Mouse (Mus musculus): ENCODE data around the gene Tulp3.
"Not testable (repeated sequence)": the region's sequence is repeated elsewhere in the genome, so short reads cannot be mapped to it uniquely, and the experiment has no call there.

Tulp3 gene

DNA sequence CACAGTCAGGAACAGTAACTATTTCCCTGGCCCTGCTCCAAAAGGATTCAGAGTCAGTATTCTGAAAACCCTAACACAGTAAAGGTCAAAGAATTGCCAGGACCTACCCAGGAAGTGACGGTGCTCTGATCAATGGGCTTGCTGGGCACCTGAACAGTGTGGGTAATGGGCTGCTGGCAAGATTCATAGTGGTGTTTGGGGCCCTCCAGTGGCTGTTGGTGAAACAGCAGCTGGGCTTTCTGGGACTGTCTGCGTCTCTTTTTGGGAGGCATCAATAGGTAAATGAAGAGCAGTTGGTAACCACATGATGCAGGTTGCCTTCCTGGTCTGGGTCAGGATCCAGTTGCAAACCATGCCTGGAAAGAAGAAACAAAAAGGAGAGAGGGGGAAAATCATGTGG, 3.3 kb upstream of the Tulp3 start:
- DNase-seq (ENCODE audit: low spot score) = peak; percentile 83

DNA sequence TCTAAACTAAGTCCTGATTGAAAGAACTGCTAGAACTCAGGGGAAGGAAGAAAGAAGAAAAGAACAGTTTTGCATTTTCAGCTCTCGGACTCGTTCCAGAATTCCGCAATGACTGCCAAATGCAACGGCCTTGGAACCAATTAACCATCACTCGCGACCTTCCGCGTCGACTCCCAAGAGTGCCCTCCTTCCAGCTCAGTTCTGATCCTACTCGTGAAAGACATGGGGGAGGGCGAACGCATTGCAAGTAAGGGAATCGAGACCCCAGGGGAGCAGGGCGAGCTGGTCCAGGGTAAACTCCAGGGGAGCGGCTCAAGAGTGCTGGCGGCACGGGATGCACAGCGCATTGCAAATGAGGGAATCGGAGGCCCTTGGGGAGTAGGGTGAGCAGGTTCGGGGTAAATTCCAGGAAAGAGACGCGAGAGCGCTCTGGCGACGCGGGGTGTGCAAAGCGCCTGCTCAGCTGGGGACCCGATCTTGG, 410 bp downstream of the Tulp3 start:
- DNase-seq (ENCODE audit: low spot score) = peak; percentile 62

DNA sequence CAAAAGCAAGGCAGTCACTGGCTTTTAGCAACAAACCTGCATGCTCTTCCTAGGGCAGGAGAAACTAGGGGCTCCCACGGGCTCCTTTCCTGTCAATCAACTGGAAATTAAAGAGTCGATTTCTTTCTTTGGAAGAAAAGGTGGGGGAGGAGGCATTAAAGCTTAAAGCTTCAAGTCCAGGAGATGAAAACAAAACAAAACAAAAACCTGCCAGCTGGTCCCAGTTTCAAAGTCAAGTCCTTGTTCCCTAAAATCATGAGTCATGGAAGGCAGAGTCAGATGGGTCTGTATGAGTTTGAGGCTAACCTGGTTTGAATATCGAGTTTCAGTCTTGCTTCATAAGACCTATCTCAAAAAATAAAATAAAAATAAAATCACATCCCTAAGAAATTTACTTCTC, 1.5 kb downstream of the Tulp3 start:
- no peak for DNase-seq (ENCODE audit: low spot score)

DNA sequence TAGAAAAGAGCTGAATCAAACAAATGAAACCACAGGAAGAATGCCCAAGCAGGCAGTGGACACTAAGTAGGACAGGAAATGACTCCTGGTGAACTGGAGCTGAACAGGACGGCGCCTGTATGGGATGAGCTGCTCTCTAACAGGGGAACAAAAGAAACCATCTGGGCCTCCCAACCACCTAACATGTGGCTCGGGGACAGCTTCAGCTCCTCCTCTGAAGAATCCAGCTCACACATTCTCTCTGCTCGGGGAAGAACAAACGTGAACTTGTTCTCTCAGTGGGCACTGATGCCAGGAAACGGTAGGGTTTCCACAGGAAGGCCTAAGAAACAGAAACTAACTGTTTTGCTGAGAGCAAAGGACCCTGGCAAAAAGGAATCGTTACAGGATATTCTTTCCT, 5.9 kb downstream of the Tulp3 start:
- peak; percentile 57 for DNase-seq (ENCODE audit: low spot score)

DNA sequence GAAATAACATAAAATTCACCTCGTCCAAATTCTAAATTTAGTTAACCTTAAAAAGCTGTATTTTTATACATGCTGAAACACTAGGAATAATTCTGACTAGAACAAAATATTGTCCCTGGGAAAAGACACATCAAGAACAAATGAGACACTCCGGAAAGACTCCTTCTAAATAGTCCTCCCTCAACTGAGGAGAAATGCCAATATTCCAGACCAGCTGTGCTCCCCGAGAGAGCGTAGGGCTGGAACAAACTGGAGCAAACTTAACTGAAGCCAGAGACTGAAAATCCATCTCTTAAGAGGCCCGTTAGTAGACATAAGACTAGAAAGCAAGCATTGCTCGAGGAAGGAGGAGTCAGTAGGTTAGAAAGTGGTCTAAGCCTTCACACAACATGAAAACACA, 8.9 kb downstream of the Tulp3 start:
- no peak for DNase-seq (ENCODE audit: low spot score)

DNA sequence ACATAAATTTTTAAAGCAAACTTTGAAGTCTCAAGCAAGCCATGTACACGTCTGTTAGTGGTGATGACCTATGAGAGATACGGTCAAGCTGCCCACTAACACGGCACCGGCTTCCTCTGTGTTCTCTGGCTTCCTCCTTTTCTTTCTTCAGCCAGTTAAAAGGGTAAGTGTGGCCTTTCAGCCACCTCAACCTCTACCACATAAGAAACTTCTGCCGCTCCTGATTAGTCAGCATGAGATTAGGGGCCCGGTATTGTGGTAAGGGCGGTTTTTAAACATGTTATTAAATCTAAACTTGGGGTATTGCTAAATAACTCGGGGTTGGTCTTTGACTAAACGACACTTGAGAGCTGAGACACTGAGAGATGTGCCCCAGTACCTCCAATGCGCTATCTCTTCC, 10.0 kb downstream of the Tulp3 start:
- DNase-seq (ENCODE audit: low spot score) = no peak

DNA sequence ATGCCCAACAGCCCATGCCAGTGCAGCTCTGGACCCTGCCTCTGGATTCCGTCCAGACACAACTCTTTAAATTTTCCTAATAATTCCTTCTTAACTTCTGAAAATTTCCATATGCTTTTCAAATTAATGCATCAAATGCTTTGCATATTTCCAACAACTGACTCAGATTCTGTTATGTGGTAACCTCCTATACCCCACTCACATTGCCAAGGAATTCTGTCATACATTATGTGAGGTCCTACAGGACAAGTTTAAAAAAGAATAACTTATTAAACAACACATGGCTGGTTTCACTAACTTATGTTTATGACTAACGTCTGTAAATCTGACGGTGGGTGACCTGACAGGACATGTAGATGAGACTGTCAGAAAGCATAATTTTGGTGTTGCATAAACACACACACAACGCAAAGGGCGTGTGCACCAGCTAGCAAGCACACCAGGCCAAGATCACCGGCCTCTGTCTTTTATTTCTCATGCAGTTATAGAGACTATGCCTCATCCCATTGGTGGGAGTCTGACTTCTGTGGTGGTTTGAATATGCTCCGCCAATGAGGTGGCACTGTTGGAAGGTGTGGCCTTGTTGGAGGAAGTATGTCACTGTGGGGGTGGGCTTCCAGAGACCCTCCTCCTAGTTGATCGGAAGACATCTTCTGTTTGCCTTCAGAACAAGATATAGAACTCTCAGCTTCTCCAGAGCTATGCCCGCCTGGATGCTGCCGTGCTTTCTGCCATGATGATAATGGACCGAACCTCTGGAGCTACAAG, 13.5 kb downstream of the Tulp3 start:
- DNase-seq (ENCODE audit: low spot score) = no peak

DNA sequence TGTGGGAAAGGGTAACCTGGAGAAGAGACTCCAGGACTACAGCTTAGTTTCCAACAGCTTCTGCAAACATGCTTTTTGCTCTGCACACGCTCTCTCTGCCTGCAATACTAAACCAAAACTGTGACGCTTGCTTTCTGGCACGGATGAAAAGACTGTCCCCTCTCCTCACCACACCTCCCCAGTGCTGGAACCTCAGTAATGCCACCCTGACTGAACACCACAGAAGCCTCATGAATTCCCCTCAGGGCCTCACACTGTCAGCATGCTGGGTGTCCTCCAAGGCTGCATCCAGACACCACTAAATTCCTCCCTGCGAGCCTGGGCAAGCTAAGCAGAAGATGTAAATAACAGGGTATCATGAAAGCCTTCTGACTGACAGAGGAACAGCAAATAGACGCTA, 16.8 kb downstream of the Tulp3 start:
- no peak for DNase-seq (ENCODE audit: low spot score)

DNA sequence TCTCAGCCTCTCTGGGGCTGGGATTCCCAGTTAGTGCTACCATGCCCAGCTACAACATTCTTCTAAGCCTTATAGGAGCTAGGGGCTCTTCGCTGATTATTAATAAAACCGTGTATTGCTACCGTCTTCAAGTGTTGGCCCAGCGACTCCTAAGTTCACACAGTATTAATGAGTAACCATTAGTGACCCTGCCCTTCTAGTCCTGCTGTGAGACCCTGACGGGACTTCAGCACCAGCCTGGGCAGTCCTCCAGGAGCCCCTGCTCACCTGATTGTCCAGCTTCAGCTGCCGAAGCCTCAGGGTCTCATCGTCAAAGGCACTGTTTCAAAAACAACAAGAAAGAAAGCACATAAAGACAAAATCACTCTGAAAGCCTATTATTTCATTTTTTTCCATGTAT, 18.2 kb downstream of the Tulp3 start:
- DNase-seq (ENCODE audit: low spot score) = no peak

DNA sequence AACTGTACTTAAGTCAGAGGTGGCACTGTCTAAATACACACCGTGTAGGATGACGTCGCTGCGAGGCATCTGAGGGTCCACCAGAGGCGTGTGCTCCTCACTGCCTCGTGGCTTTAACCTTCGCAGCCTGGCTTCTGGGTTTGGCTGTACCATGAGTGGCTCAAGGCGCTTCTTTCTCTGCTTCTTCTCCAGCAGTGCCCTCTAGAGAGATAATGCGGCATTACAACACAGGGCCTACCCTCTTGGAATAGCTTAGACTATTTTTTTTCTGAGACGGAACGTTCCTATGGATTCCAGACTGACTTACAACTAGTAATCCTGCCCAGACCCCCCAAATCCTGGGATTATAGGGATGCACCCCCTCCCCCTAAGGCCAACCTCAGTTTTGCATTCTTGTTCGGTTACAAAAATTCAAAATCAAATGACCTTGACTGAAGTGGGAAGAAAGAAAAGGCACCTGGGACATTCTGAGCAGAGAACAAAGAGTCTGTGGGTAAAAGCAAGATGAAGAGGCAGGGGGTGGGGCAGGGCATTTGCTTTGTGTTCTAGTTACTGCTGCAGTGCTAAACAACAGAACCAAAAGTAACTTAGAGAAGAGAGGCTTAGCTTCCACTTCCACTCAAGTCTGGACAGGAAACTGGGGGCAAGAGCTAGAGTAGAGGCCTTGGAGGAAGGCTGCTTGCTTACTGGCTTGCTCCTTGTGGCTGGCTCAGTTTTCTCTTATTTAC, 21.1 kb downstream of the Tulp3 start:
- peak; percentile 81 for DNase-seq (ENCODE audit: low spot score)

DNA sequence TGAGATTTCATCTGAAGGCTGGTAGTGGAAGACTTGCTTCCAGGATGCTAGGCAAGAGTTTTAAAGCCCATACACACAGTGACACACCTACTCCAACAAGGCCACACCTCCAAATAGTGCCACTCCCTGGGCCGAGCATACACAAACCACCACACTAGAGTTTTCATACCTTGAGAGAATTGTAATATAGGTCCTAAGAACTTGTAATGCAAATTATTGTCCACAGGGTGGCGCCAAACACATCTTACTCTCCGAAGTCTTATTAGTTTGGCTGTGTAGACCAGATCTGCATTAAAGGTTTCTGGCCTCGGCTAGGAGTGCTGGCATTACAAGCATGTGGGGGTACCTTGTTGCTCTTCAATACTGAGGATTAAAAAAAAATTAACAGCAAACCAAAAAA, 37.3 kb downstream of the Tulp3 start:
- peak; percentile 76 for DNase-seq (ENCODE audit: low spot score)

DNA sequence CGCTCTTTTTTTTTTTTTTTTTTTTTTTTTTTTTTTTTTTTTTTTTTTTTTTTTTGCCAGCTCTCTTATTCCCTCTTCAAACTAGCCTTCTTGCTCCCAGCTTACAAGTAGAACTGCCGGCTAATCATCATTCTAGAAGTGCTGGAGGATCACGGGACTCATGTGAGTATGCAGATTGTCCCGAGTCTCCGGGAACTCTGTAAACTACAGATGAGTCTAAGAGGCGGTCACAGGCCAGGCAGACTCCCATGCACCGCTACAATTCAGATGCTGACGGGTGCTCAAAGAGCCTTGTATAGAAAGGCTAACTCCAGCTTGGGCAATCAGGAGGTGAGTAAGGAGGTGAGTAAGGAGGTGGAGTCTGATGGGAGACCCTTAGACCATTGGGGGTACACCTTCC, 40.1 kb downstream of the Tulp3 start:
- DNase-seq (ENCODE audit: low spot score) = no peak

DNA sequence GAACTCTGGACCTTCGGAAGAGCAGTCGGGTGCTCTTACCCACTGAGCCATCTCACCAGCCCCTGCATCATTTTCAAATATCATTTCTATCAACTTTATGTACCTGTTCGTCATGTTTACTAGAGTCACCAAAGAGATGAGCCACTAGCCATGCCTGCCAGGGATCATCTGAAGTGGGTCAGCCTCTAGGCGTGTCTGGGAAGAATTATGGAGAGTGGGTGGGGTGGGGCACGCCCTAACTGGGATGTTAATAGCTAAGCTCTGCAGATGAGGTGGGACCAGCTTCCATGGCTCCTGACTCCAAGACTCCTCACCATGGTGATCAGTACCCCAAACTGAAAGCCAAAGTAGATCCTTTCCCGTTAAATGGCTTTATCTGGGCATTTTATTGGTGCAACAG, 40.9 kb downstream of the Tulp3 start:
- no peak for DNase-seq (ENCODE audit: low spot score)

DNA sequence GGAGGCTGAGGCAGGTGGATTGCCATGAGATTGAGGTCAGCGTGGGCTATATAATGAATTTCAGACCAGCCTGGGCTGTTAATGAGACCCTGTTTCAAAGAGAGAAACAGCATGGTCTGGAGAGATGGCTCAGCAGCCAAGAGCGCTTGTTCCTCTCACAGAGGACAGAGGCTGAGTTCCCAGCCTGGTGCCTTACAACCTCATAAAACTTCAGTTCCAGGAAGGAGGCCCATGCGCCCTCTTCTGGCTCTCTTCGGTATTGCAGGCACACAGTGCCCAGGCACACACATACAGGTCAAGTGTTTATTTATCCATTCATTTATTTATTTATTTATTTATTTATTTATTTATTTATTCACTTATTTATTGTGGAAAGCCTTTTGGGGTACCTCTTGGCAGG, 47.3 kb downstream of the Tulp3 start:
- DNase-seq (ENCODE audit: low spot score) = peak; percentile 28

DNA sequence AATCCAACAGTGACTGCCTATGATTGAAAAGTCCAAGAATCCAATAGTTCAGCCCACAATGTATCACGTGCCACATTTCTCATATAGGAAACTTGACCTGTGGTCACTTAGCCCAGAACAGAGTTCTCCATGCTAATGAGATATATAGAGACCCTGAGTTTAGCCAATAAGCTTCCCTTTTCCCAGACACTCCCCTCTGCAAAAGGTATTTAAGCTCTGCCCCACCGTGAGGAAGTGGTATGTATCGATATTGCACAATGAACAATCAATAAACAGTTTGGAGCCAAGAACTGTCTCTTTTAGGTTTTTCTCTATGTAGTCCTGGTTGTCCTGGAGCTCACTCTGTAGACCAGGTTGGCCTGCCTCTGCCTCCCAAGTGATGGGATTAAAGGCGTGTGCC, 50.9 kb downstream of the Tulp3 start:
- no peak for DNase-seq (ENCODE audit: low spot score)

DNA sequence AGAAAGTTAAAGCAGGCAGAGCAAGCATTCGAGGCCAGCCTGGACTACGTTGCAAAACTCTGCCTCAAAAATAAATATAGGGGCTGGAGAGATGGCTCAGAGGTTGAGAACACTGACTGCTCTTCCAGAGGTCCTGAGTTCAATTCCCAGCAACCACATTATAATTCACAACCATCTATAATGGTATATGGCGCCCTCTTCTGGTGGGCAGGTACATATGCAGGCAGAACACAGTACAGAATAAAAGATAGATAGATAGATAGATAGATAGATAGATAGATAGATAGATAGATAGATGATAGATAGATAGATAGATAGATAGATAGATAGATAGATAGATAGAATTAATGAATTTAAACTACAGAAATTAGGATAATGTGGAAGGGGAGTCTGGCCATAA, 53.0 kb downstream of the Tulp3 start:
- DNase-seq (ENCODE audit: low spot score) = not testable (repeated sequence)

DNA sequence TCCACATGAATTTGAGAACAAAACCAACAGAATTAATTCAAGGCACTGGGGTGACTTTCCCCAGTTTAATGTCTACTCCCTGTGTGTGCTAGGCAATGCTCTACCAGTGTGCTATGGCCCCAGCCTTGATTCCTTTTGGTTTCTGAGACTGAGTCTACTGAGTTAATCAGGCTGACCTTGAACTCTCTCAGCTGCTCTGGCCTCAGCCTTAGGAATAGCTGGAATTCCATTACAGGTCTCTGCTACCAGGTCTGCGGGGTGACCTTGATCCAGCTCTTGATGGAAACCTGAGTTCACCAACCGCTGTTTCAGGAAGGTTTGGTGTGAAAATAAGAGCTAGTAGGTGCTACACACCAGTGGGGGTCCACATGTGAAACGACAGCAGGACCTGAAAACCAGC, 53.8 kb downstream of the Tulp3 start:
- DNase-seq (ENCODE audit: low spot score) = no peak

DNA sequence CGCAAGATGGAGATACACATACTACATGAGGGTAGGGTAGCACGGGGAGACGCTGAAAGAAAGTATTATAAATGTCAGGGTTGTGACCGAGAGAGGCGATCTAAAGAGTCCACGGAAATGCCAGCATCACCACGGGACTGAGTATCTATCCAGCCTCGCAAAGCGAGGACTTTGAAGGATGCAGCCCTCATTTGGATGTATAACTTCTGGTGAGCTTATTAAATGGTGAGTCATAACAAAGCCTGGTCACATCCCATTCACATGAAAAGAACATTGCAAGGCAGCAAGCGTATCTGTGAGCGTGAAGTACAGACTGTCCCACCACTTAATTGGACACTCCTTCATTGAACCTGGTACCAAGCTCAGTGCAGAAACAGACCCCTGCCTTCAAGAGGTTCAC, 54.2 kb downstream of the Tulp3 start:
- DNase-seq (ENCODE audit: low spot score) = no peak

DNA sequence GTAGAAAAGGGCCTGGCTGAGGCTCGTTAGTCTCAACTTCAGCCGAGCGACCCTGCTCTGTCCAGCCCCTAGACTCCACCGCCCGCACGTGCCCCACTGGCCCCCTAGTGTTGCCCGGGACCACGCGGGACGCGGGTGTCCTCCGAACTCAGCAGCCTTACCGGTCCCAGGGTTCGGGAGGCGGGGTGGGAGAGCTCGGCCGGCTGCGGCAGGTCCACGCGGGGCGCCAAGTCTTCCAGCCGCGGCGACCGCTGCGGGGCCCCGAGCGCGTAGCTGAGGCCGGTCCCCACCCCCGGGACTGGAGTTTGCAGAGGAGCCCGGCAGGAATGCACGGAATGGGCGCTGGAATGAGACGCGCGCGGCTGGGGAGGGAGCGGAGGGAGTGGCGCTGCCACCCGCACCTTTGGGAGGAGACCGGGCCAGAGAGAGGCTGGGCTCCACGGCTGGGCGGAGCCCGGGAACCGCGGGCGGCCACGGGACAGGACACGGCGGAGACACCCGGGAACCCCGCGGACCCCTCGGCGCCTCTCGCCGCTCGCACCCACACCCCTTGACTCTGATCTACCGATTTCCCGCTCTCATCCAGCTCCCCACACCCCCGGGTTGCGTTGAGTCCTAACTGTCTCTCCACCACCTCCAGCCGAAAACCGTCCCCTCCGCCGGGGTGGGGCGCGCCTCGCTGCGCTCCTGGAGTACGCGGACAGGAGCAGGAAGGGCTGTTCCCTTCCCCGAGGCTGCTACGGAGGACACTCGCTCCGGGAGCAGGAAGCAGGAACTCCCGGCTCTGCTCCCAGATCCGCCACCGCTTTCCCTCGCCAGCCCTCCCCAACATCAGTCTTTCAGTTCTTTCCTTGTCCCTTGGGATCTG, 55.3 kb downstream of the Tulp3 start, which contains the start of gene Tead4:
Gene Tead4 (minus strand): TSS at position 690 of the 868 bp plus-strand sequence.
- no peak for DNase-seq (ENCODE audit: low spot score)

DNA sequence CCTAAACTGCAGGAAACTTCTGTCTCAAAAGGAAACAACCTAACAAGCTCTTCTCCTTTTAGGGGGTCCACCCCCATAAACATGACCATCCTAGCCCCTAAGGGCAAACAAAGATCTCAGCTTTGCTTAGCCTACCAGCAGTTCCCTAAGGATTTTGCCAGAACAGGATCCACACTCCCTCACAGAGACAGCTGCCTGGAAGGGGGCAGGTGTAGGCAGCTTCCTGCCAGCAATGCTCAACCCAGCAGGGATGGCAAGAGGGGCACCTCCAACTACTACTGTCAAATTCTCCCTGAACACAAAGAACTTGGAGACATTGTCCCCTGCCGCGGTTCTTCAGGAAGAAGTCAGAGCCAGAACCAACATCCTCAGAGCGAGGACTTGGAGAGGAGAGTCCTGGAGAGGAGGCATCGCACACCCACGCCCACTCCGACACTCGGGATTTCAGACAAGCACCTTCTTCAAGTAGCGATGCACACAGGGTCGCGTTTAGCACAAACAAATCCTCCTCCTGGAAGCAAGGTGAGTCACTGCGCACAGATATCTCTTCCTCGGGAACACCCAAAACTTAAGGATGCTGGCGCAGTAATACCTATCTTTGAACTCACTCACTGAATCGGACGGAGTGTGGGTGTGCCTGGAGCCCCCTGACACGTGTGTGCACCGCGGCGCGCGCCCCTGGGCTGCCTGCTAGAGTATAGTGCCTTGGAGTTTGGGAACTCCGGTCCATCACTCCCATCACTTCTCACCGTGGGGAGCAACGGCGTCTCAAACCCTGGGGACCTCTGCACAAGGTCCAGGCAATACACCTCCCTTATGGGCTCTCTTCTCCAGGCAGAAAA, 56.1 kb downstream of the Tulp3 start:
- no peak for DNase-seq (ENCODE audit: low spot score)

DNA sequence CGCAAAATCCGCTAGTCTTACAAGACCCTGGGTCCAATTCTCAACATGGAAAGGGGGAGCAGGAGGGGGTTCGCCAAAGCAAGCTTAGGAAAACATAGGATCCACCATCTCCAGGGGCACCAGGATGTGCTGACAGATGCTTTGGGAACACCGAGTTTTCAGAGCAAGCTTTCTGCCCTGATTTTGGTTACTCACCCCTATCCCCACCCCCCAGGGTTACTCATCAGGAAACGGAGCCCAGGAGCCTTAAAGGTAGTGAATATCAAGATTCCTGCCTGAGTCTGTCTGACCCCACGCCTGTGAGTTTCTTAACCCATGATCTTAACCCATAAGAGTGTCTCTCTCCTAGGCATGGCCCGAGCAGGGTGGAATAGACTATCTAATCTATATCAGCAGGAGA, 57.4 kb downstream of the Tulp3 start:
- no peak for DNase-seq (ENCODE audit: low spot score)
